Comparison of ENCODE assay signal across 7 mouse cellular contexts in genomic region chr9:121301041-121301920, GRCm38 (mm10). TPM values are rescaled to one million over a fixed set of nuclear protein-coding genes. Genes with fewer than 3 reads are reported as not detected.
A peak's percentile ranks its signal among the peaks of the same experiment; 100 is the strongest.
DNase-seq lines count a peak whose midpoint lies in the region; ATAC-seq lines count a peak whose summit lies in the region.

No protein-coding gene starts in this region.

- no peak for ATAC-seq in heart, embryonic 14.5 days (ENCODE audit: insufficient number of reproducible peaks, insufficient read depth, low FRiP score, low read depth)
- ATAC-seq in megakaryocyte progenitor cell, adult 5-6 weeks (replicated peaks; ENCODE audit: poor library complexity): peak; percentile 39; the same call in 1 of the 2 replicates

- no peak overlapping the region for H3K4me2 ChIP-seq in heart, embryonic 14.5 days (ENCODE audit: low read length)

- no peaks in the 10 kb centered on the region for H3K27me3 ChIP-seq in heart, embryonic 14.5 days (ENCODE audit: control insufficient read depth, insufficient read depth, low read length)

- 75% methylated on average over 22 of the region's 22 CpGs for WGBS in heart, embryonic 14.5 days

- peaks cover 11% of the 10 kb centered on the region for H3K36me3 ChIP-seq in heart, embryonic 14.5 days (ENCODE audit: control insufficient read depth, insufficient read depth, low read length)

- H3K4me1 ChIP-seq in heart, embryonic 14.5 days (ENCODE audit: control insufficient read depth in 2 of 2, insufficient read depth in 2 of 2, low read length in 2 of 2): peaks cover 34 to 45% of the 10 kb centered on the region in 2 experiments

- no peak overlapping the region for H3K4me3 ChIP-seq in heart, embryonic 14.5 days (ENCODE audit: control insufficient read depth in 1 of 2, insufficient read depth in 1 of 2, low read depth in 1 of 2, low read length in 2 of 2)

- DNase-seq in spleen, postnatal 36 days (ENCODE audit: low spot score in 2 of 2): peak; percentile 69 to 70
- no peak for DNase-seq in spleen, postnatal 10 days (ENCODE audit: low spot score in 2 of 2)
- DNase-seq in thymus, postnatal 4 days: peak; percentile 61
- DNase-seq in frontal cortex, postnatal 25 days (ENCODE audit: low spot score in 2 of 2): no peak
- DNase-seq in frontal cortex, postnatal 14 days (ENCODE audit: low spot score in 2 of 2): no peak

- H3K9ac ChIP-seq in heart, embryonic 14.5 days (ENCODE audit: low read length): peak overlapping the region; percentile 38; the same call in 1 of the 2 replicates

- no peak overlapping the region for H3K27ac ChIP-seq in heart, embryonic 14.5 days (replicated peaks in 1 of 2; ENCODE audit: control insufficient read depth in 1 of 2, insufficient read depth in 1 of 2, low read depth in 2 of 2, low read length in 2 of 2)

- no peaks in the 10 kb centered on the region for H3K9me3 ChIP-seq in heart, embryonic 14.5 days (ENCODE audit: control insufficient read depth, low read length)

RNA-seq across cellular contexts. Expression of gene Trak1, which starts 4.0 kb away (rescaled TPM):
- polyA plus RNA-seq in heart, embryonic 14.5 days (2014; fragmentation: Nextera tagmentation; extraction: Ambion mirVana): 41.3 and 42.1 TPM in 2 replicates
- total RNA-seq in megakaryocyte progenitor cell, adult 5-6 weeks (2015): 30.2 and 33.4 TPM in 2 replicates
- total RNA-seq in megakaryocyte progenitor cell, adult 5-6 weeks (2017): 21.0 and 24.0 TPM in 2 replicates

RNA-seq across cellular contexts. Expression of gene Ulk4, which starts 24.3 kb away (rescaled TPM):
- 87.5 and 95.4 TPM in 2 replicates for polyA plus RNA-seq in heart, embryonic 14.5 days (2014; fragmentation: Nextera tagmentation; extraction: Ambion mirVana)
- total RNA-seq in megakaryocyte progenitor cell, adult 5-6 weeks (2015): 0.25 and 0.68 TPM in 2 replicates
- total RNA-seq in megakaryocyte progenitor cell, adult 5-6 weeks (2017): 2.8 and 4.7 TPM in 2 replicates

Comparison
In these comparisons a context has a peak if more than half of its experiments do, and no peak if none do; other contexts are left out.
1. DNase-seq: peak in spleen, postnatal 36 days (2 of 2) and thymus, postnatal 4 days (single experiment); none in spleen, postnatal 10 days (0 of 2), frontal cortex, postnatal 25 days (0 of 2) and frontal cortex, postnatal 14 days (0 of 2).